Mouse (Mus musculus) retina, postnatal 7 days (tissue): ENCODE data around the gene Fastkd1.
A peak's percentile ranks its signal among the peaks of the same experiment; 100 is the strongest.
"Not testable (repeated sequence)": the region's sequence is repeated elsewhere in the genome, so short reads cannot be mapped to it uniquely, and the experiment has no call there.

ENCODE experiments used
- DNase-seq: peaks from one replicate; pipeline ENCODE4 v3.0.0-alpha.2; 2012; ENCODE audit warnings: low read depth, low spot score

Gene Fastkd1

GRCm38 (mm10) chr2:69712981-69713625, at the start of gene Fastkd1:
Fastkd1 (minus strand) TSS chr2:69713516.
- DNase-seq = peak; percentile 72

GRCm38 (mm10) chr2:69760980-69761379, 47.7 kb upstream of the Fastkd1 start:
- DNase-seq = no peak

GRCm38 (mm10) chr2:69745091-69745490, 31.8 kb upstream of the Fastkd1 start:
- DNase-seq = no peak

- DNase-seq = no peak
Measured at GRCm38 (mm10) chr2:69723519-69723825, 10.2 kb upstream of the Fastkd1 start.

- DNase-seq = peak; percentile 92
Measured at GRCm38 (mm10) chr2:69722650-69723518, 9.6 kb upstream of the Fastkd1 start.

- no peak for DNase-seq
Measured at GRCm38 (mm10) chr2:69722273-69722649, 8.9 kb upstream of the Fastkd1 start, which contains the start of gene Ppig. Ppig (plus strand) TSS chr2:69722545.

- DNase-seq = no peak
Measured at GRCm38 (mm10) chr2:69719121-69719520, 5.8 kb upstream of the Fastkd1 start.

- DNase-seq = no peak
Measured at GRCm38 (mm10) chr2:69716483-69716882, 3.2 kb upstream of the Fastkd1 start.

- DNase-seq = no peak
Measured at GRCm38 (mm10) chr2:69714126-69714525, 810 bp upstream of the Fastkd1 start.

- DNase-seq = no peak
Measured at GRCm38 (mm10) chr2:69713626-69714014, 304 bp upstream of the Fastkd1 start.

GRCm38 (mm10) chr2:69712171-69712570, 1.1 kb downstream of the Fastkd1 start:
- no peak for DNase-seq

- no peak for DNase-seq
Measured at GRCm38 (mm10) chr2:69700446-69700845, 12.9 kb downstream of the Fastkd1 start.

GRCm38 (mm10) chr2:69693501-69693900, 19.8 kb downstream of the Fastkd1 start:
- DNase-seq = no peak

GRCm38 (mm10) chr2:69690843-69691242, 22.5 kb downstream of the Fastkd1 start:
- no peak for DNase-seq

- DNase-seq = no peak
Measured at GRCm38 (mm10) chr2:69690214-69690613, 23.1 kb downstream of the Fastkd1 start.

GRCm38 (mm10) chr2:69684488-69684887, 28.8 kb downstream of the Fastkd1 start:
- DNase-seq = no peak

- DNase-seq = no peak
Measured at GRCm38 (mm10) chr2:69683036-69683805, 30.1 kb downstream of the Fastkd1 start.

- DNase-seq = no peak
Measured at GRCm38 (mm10) chr2:69681931-69682330, 31.4 kb downstream of the Fastkd1 start.

- no peak for DNase-seq
Measured at GRCm38 (mm10) chr2:69679990-69680389, 33.3 kb downstream of the Fastkd1 start.

- DNase-seq = not testable (repeated sequence)
Measured at GRCm38 (mm10) chr2:69677215-69677614, 36.1 kb downstream of the Fastkd1 start.

GRCm38 (mm10) chr2:69676713-69677112, 36.6 kb downstream of the Fastkd1 start:
- no peak for DNase-seq

- no peak for DNase-seq
Measured at GRCm38 (mm10) chr2:69675266-69675665, 38.0 kb downstream of the Fastkd1 start.
